Mouse (Mus musculus): Measurements from ENCODE around the gene Ccl11. TPM values are rescaled to one million over a fixed set of nuclear protein-coding genes. Genes with fewer than 3 reads are reported as not detected.

The Ccl11 gene
- polyA plus RNA-seq (2016; fragmentation: Nextera tagmentation; extraction: Ambion mirVana): 1.1 and 1.5 TPM in 2 replicates

GRCm38 (mm10) chr11:82057646-82058045 lies at the start of gene Ccl11:
Gene Ccl11, plus strand, starts transcription at chr11:82057823.
- 75% methylated on average over 6 of the region's 6 CpGs for WGBS
- Histone ChIP-seq H3K4me2 (replicated peaks) (no peak within 1 kb of the TSS), H3K36me3 (no peaks in the 10 kb centered on the region), H3K9ac (no peak within 1 kb of the TSS), H3K27ac (no peak within 1 kb of the TSS), H3K4me3 (no peak within 1 kb of the TSS), H3K4me1 (no peaks in the 10 kb centered on the region), H3K27me3 (no peaks in the 10 kb centered on the region), H3K9me3 (no peaks in the 10 kb centered on the region)
- ATAC-seq (ENCODE audit: insufficient number of reproducible peaks, insufficient read depth, low FRiP score, low TSS enrichment): no peak

GRCm38 (mm10) chr11:82010115-82010514 lies 47.5 kb upstream of the Ccl11 start:
- H3K4me3 ChIP-seq: no peak overlapping the region
- no peaks in the 10 kb centered on the region for H3K9me3 ChIP-seq
- ATAC-seq (ENCODE audit: insufficient number of reproducible peaks, insufficient read depth, low FRiP score, low TSS enrichment): no peak
- no peaks in the 10 kb centered on the region for H3K36me3 ChIP-seq
- H3K4me2 ChIP-seq (replicated peaks): no peak overlapping the region
- WGBS: 91% methylated on average over 3 of the region's 3 CpGs
- no peak overlapping the region for H3K27ac ChIP-seq
- H3K4me1 ChIP-seq: 0 out of 2 replicates have a peak, but pooled peaks cover 7% of the 10 kb centered on the region
- no peak overlapping the region for H3K9ac ChIP-seq
- no peaks in the 10 kb centered on the region for H3K27me3 ChIP-seq

- no peaks in the 10 kb centered on the region for H3K27me3 ChIP-seq
- no peak overlapping the region for H3K27ac ChIP-seq
- H3K36me3 ChIP-seq: no peaks in the 10 kb centered on the region
- no peak for ATAC-seq (ENCODE audit: insufficient number of reproducible peaks, insufficient read depth, low FRiP score, low TSS enrichment)
- H3K4me2 ChIP-seq (replicated peaks): no peak overlapping the region
- 0 out of 2 replicates have a peak, but pooled peaks cover 7% of the 10 kb centered on the region for H3K4me1 ChIP-seq
- no peaks in the 10 kb centered on the region for H3K9me3 ChIP-seq
- no peak overlapping the region for H3K9ac ChIP-seq
- 55% methylated on average over 8 of the region's 8 CpGs for WGBS
- no peak overlapping the region for H3K4me3 ChIP-seq
Observed at GRCm38 (mm10) chr11:82011411-82012193, 46.0 kb upstream of the Ccl11 start.

DNA sequence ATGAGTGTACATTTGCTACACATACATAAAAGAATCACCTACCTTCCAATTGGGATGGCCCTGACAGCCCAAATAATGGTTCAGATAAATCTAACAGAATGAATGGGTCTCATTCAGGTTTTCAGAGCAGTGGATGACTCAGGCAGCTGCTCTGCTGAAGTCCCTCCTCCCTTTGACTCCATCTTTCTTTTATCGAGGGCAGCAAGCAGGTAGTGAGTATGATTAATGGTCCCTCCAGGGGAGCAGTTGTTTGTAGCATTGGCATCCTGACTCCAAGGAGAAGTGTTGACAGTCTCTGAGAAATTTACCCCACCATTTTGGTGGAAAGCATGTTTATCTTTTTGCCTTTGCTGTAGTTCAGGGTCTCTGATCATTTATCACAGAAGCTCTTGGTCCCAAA lies 43.9 kb upstream of the Ccl11 start:
- H3K27ac ChIP-seq: no peak overlapping the region
- H3K9me3 ChIP-seq: no peaks in the 10 kb centered on the region
- H3K27me3 ChIP-seq: no peaks in the 10 kb centered on the region
- 54% methylated on average over 1 of the region's 1 CpGs for WGBS
- H3K36me3 ChIP-seq: no peaks in the 10 kb centered on the region
- H3K4me2 ChIP-seq (replicated peaks): no peak overlapping the region
- no peaks in the 10 kb centered on the region for H3K4me1 ChIP-seq
- H3K4me3 ChIP-seq: no peak overlapping the region
- no peak for ATAC-seq (ENCODE audit: insufficient number of reproducible peaks, insufficient read depth, low FRiP score, low TSS enrichment)
- no peak overlapping the region for H3K9ac ChIP-seq

DNA sequence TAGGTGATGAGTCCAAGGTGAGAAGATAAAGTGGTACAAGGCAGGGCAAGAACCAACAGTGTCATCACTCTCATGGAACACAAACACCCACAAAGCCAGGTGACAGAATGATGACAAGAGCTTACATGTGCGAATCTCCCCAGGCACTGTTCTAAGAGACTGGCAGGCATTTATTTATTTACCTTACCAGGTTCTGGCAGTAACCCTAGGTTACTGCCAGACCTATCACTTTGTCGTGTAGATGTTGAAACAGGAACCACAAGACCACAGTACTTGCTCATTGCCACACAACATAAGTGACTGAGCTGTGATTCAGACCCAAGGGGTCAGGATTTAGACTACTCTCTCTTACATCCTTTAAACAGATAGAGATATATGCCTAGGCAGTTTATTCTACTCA lies 42.6 kb upstream of the Ccl11 start:
- H3K27ac ChIP-seq: no peak overlapping the region
- H3K9me3 ChIP-seq: no peaks in the 10 kb centered on the region
- WGBS: 77% methylated on average over 2 of the region's 2 CpGs
- no peaks in the 10 kb centered on the region for H3K36me3 ChIP-seq
- H3K4me2 ChIP-seq (replicated peaks): no peak overlapping the region
- H3K4me1 ChIP-seq: no peaks in the 10 kb centered on the region
- H3K9ac ChIP-seq: no peak overlapping the region
- H3K4me3 ChIP-seq: no peak overlapping the region
- H3K27me3 ChIP-seq: no peaks in the 10 kb centered on the region
- ATAC-seq (ENCODE audit: insufficient number of reproducible peaks, insufficient read depth, low FRiP score, low TSS enrichment): no peak

DNA sequence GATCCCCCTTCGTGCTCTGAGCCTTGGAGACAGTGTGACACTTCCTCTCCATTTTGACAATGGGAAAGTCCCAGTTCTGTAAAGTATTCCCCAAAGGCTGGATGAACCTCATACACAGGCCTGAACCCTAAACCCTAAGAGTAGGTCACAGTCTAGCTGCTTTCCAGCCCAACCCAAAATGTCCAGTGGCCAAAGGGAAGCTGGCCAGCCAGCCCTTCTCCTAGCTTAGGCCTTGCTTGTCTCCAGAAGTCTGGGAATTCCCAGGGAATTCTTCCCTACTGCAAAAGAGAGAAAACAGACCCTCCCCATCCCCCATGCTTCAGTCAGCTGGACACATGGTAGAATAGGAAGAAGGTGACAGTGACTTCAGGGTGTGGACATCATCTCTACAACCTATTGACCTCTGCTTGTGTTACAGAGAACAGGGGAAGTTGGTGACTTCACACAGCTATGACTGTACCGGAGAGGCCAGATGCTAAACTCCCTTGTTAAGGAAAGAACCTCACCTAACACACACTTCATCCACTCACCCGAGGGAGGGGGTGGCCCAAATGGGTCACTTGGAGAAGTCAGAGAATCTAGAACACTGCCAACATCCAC lies 41.3 kb upstream of the Ccl11 start:
- WGBS: 80% methylated on average over 3 of the region's 3 CpGs
- Histone ChIP-seq H3K4me3 (no peak overlapping the region), H3K27me3 (no peaks in the 10 kb centered on the region), H3K27ac (no peak overlapping the region), H3K36me3 (no peaks in the 10 kb centered on the region), H3K4me1 (no peaks in the 10 kb centered on the region), H3K9ac (no peak overlapping the region), H3K4me2 (replicated peaks) (no peak overlapping the region), H3K9me3 (no peaks in the 10 kb centered on the region)
- ATAC-seq (ENCODE audit: insufficient number of reproducible peaks, insufficient read depth, low FRiP score, low TSS enrichment): no peak

DNA sequence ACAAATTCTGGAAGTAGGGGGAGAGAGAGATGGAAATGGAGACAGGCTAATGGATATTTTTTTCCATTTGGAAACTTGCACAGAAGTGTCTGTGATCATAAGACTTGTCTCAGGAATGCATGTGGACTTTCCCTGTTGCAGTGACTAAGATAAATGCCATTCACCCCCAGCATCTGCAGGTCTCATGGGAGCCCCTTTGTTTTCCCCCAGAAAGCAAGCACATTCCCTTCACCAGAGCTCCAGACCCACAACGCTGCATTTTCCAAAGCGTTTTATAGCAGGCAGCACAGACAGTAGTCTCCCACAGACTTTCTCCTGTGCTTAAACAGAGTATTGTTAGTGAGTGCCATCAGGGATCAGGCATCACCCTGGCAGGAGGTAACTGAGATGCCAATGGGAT lies 38.2 kb upstream of the Ccl11 start:
- no peak for ATAC-seq (ENCODE audit: insufficient number of reproducible peaks, insufficient read depth, low FRiP score, low TSS enrichment)
- 52% methylated on average over 2 of the region's 2 CpGs for WGBS
- H3K27me3 ChIP-seq: no peaks in the 10 kb centered on the region

GRCm38 (mm10) chr11:82019793-82020192 lies 37.8 kb upstream of the Ccl11 start:
- Histone ChIP-seq H3K4me3 (no peak overlapping the region), H3K9ac (no peak overlapping the region), H3K4me2 (replicated peaks) (no peak overlapping the region), H3K4me1 (no peaks in the 10 kb centered on the region), H3K27ac (no peak overlapping the region), H3K9me3 (no peaks in the 10 kb centered on the region), H3K36me3 (no peaks in the 10 kb centered on the region), H3K27me3 (no peaks in the 10 kb centered on the region)
- no peak for ATAC-seq (ENCODE audit: insufficient number of reproducible peaks, insufficient read depth, low FRiP score, low TSS enrichment)

More for the DNA sequence above, 38.2 kb upstream of the Ccl11 start:
- no peak overlapping the region for H3K9ac ChIP-seq
- H3K4me1 ChIP-seq: no peaks in the 10 kb centered on the region
- H3K36me3 ChIP-seq: no peaks in the 10 kb centered on the region
- H3K9me3 ChIP-seq: no peaks in the 10 kb centered on the region
- H3K27ac ChIP-seq: no peak overlapping the region
- H3K4me3 ChIP-seq: no peak overlapping the region
- no peak overlapping the region for H3K4me2 ChIP-seq (replicated peaks)

GRCm38 (mm10) chr11:82021406-82021805 lies 36.2 kb upstream of the Ccl11 start:
- ATAC-seq (ENCODE audit: insufficient number of reproducible peaks, insufficient read depth, low FRiP score, low TSS enrichment): no peak

GRCm38 (mm10) chr11:82022504-82023056 lies 35.0 kb upstream of the Ccl11 start:
- Histone ChIP-seq H3K27me3 (no peaks in the 10 kb centered on the region), H3K4me3 (no peak overlapping the region), H3K27ac (no peak overlapping the region), H3K4me1 (no peaks in the 10 kb centered on the region), H3K36me3 (no peaks in the 10 kb centered on the region), H3K4me2 (replicated peaks) (no peak overlapping the region), H3K9me3 (no peaks in the 10 kb centered on the region), H3K9ac (no peak overlapping the region)
- no peak for ATAC-seq (ENCODE audit: insufficient number of reproducible peaks, insufficient read depth, low FRiP score, low TSS enrichment)
- WGBS: 87% methylated on average over 6 of the region's 6 CpGs

More at GRCm38 (mm10) chr11:82021406-82021805, 36.2 kb upstream of the Ccl11 start:
- Histone ChIP-seq H3K27me3 (no peaks in the 10 kb centered on the region), H3K9me3 (no peaks in the 10 kb centered on the region), H3K4me2 (replicated peaks) (no peak overlapping the region), H3K36me3 (no peaks in the 10 kb centered on the region), H3K9ac (no peak overlapping the region), H3K27ac (no peak overlapping the region), H3K4me3 (no peak overlapping the region), H3K4me1 (no peaks in the 10 kb centered on the region)
- 70% methylated on average over 3 of the region's 3 CpGs for WGBS

DNA sequence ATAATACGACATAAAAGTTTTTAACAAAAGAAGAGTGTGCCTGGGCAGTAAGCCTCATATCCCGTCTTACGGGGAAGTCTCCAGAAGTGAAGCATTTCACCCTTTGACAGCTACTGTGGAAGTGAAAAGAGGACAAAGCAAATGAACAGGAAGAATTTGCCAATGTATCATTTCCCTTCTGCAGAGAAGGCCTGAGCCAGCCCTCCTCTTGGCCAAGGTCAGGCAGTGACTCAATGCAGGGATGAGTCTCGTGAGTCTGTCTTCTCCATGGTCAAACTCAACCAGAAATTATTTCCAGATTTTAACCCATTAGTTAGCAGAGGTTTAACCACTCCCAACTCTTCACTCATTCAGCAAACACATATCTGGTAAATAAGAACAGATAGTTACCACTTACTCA lies 33.9 kb upstream of the Ccl11 start:
- Histone ChIP-seq H3K27me3 (no peaks in the 10 kb centered on the region), H3K9ac (no peak overlapping the region), H3K9me3 (no peaks in the 10 kb centered on the region), H3K36me3 (no peaks in the 10 kb centered on the region), H3K4me3 (no peak overlapping the region), H3K27ac (no peak overlapping the region), H3K4me2 (replicated peaks) (no peak overlapping the region), H3K4me1 (no peaks in the 10 kb centered on the region)
- no peak for ATAC-seq (ENCODE audit: insufficient number of reproducible peaks, insufficient read depth, low FRiP score, low TSS enrichment)
- WGBS: 72% methylated on average over 4 of the region's 4 CpGs

GRCm38 (mm10) chr11:82030171-82030570 lies 27.5 kb upstream of the Ccl11 start:
- no peak overlapping the region for H3K27ac ChIP-seq
- H3K27me3 ChIP-seq: no peaks in the 10 kb centered on the region
- 0 out of 2 replicates have a peak, but pooled peaks cover 8% of the 10 kb centered on the region for H3K4me1 ChIP-seq
- H3K4me2 ChIP-seq (replicated peaks): no peak overlapping the region
- ATAC-seq (ENCODE audit: insufficient number of reproducible peaks, insufficient read depth, low FRiP score, low TSS enrichment): no peak
- no peaks in the 10 kb centered on the region for H3K9me3 ChIP-seq
- H3K9ac ChIP-seq: no peak overlapping the region
- H3K36me3 ChIP-seq: no peaks in the 10 kb centered on the region
- 85% methylated on average over 2 of the region's 2 CpGs for WGBS
- H3K4me3 ChIP-seq: no peak overlapping the region

Measured in embryonic facial prominence, embryonic 12.5 days (tissue).